Mouse (Mus musculus) CH12.LX (cell line): Measurements from ENCODE around the gene Olfr1066.

Experiments used
- CTCF ChIP-seq, 2 experiments: IDR thresholded peaks in 1 of 2; conservative IDR thresholded peaks in 1 of 2; 2 replicates each; pipeline ENCODE4 v1.5.1; 2011 to 2012; ENCODE audit warnings: low read depth in 2 of 2, low read length in 2 of 2, improper control_type of control experiment in 1 of 2, inconsistent platforms in 1 of 2, mild to moderate bottlenecking in 1 of 2, moderate library complexity in 1 of 2
- E2F4 ChIP-seq: IDR thresholded peaks from 2 replicates; pipeline ENCODE4 v1.6.1; 2011; ENCODE audit warnings: low read depth, low read length, improper control_type of control experiment; ENCODE audit not compliant: insufficient replicate concordance
- EP300 ChIP-seq: IDR thresholded peaks from 2 replicates; pipeline ENCODE4 v1.6.1; 2011; ENCODE audit warnings: low read length, improper control_type of control experiment
- JUND ChIP-seq: conservative IDR thresholded peaks from 2 replicates; pipeline ENCODE4 v1.6.1; 2011; ENCODE audit warnings: low read depth, low read length, improper control_type of control experiment
- KAT2A ChIP-seq: IDR thresholded peaks from 2 replicates; pipeline ENCODE4 v1.6.1; 2012; ENCODE audit warnings: low read length, improper control_type of control experiment, inconsistent platforms; ENCODE audit not compliant: insufficient replicate concordance
- MAFK ChIP-seq: IDR thresholded peaks from 2 replicates; pipeline ENCODE4 v1.6.1; 2011; ENCODE audit warnings: low read length, improper control_type of control experiment; ENCODE audit not compliant: insufficient replicate concordance
- MAX ChIP-seq: IDR thresholded peaks from 2 replicates; pipeline ENCODE4 v1.6.1; 2011; ENCODE audit warnings: low read length, improper control_type of control experiment
- POLR2A ChIP-seq: IDR thresholded peaks from 2 replicates; pipeline ENCODE4 v1.6.1; 2011; ENCODE audit warnings: low read depth, mild to moderate bottlenecking, improper control_type of control experiment, low read length
- RCOR1 ChIP-seq: conservative IDR thresholded peaks from 2 replicates; pipeline ENCODE4 v1.6.1; 2012; ENCODE audit warnings: low read depth, mild to moderate bottlenecking, inconsistent platforms, low read length, improper control_type of control experiment
- TCF12 ChIP-seq: IDR thresholded peaks from 2 replicates; pipeline ENCODE4 v1.6.1; 2014; ENCODE audit warnings: low read depth, mild to moderate bottlenecking, inconsistent platforms, low read length, improper control_type of control experiment
- USF1 ChIP-seq: IDR thresholded peaks from 2 replicates; pipeline ENCODE4 v1.6.1; 2014; ENCODE audit warnings: low read depth, mild to moderate bottlenecking, inconsistent platforms, low read length, improper control_type of control experiment
- ZC3H11A ChIP-seq: IDR thresholded peaks from 2 replicates; pipeline ENCODE4 v1.6.1; 2012; ENCODE audit warnings: low read depth, mild to moderate bottlenecking, inconsistent platforms, low read length, improper control_type of control experiment
- ZKSCAN1 ChIP-seq: IDR thresholded peaks from 2 replicates; pipeline ENCODE4 v1.6.1; 2012; ENCODE audit warnings: low read depth, inconsistent platforms, low read length, improper control_type of control experiment, borderline replicate concordance

- TF ChIP-seq POLR2A, result no peak
- TF ChIP-seq CTCF (conservative IDR thresholded peaks at IDR 0.05 in 1 of 2, IDR thresholded peaks at IDR 0.05 in 1 of 2; ENCODE audit: low read depth in 2 of 2, low read length in 2 of 2), result no peak
- no peak for TF ChIP-seq ZC3H11A
- TF ChIP-seq TCF12, result no peak
- no peak for TF ChIP-seq JUND
- TF ChIP-seq USF1, result no peak
- no peak for TF ChIP-seq KAT2A
- no peak for TF ChIP-seq MAX
- TF ChIP-seq ZKSCAN1, result no peak
- TF ChIP-seq E2F4, result no peak
- no peak for TF ChIP-seq EP300
- TF ChIP-seq MAFK, result no peak
- no peak for TF ChIP-seq RCOR1
These were observed 42.1 kb downstream of the Olfr1066 start, which contains the start of gene Olfr1061 for GRCm38 (mm10) chr2:86413950-86414349.
